Mouse (Mus musculus) skeletal muscle tissue, adult 2 months (tissue): ENCODE measurements around the gene Sult1d1.
"Not testable (repeated sequence)": the region's sequence is repeated elsewhere in the genome, so short reads cannot be mapped to it uniquely, and the experiment has no call there.

Experiments
- DNase-seq: peaks from one replicate; pipeline ENCODE4 v3.0.0-alpha.2; 2012; ENCODE audit warnings: low read depth, low spot score

Gene Sult1d1

GRCm38 (mm10) chr5:87568845-87569244 lies at the start of gene Sult1d1:
Gene Sult1d1 (minus strand): TSS chr5:87569027.
- DNase-seq, result no peak

DNA sequence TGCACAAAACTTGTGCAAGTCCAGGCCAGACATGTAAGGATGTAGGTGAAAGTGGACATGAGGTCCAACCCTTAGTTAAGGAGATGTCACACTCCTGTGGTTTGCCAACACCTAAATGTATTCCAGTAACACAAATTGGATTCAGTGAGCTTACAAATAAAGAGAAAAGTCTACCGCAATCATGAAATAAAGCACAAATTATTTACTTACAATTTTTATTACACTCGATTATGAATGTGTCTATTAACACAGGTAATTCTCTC lies 46.2 kb upstream of the Sult1d1 start:
- no peak for DNase-seq

DNA sequence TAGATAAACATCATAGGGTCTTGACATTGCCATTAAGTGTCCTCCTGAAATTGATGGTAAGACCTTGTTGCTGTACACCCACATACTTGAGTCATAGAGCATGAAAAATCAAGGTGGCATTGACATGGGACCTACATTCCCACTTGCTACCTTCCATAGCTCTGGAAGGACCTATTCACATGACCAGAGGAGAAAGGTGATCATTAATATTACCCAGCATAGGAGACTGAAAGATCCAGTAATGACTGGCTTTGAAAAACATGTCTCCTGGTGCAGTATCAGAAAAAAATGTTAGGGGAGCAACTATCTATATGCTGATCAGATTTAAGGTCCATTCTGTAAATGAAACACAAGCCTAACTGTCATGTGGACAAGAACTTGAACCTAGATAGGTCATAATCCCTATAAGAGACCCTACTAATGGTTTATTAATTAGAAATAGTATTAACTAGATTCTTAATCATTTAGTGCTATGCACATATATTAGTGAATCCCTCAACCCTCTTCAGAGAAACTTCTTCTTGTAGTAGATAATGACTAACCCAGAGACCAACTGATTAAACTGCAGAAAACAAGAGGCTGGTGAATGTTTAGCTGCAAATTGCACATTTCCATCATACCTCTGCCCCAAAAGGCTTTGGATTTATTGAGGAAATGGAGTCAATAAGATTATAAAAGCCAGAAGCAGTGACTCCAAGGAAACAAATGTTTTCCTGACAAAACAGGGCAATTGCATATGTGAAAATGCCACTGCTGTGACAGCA lies 45.7 kb upstream of the Sult1d1 start:
- DNase-seq, result no peak

- DNase-seq, result no peak
These were observed 32.2 kb upstream of the Sult1d1 start for GRCm38 (mm10) chr5:87601018-87601417.

GRCm38 (mm10) chr5:87597891-87598290 lies 29.1 kb upstream of the Sult1d1 start:
- peak; percentile 27 for DNase-seq

- no peak for DNase-seq
These were observed 22.7 kb upstream of the Sult1d1 start, which contains the start of gene Sult1e1 for GRCm38 (mm10) chr5:87591494-87591893. Gene Sult1e1 (minus strand): TSS chr5:87591594.

- no peak for DNase-seq
These were observed 21.1 kb upstream of the Sult1d1 start for GRCm38 (mm10) chr5:87589916-87590315.

DNA sequence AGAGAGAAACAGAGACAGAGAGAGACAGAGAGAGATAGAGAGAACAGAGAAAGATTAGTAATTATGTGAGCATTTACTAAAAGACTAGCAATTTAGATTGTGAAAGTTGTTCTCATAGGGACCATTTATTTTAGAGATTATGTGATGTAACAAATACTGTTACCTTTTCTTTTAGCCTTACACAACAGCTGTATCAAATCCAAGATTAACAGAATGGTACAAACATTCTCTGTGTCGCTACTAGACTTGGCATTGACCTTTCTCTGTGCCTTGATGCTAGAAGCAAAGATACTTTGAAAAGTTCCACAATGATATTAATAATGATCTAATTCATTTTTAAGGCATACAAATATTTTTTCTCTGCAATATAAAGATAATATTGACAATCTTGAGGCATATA lies 11.6 kb upstream of the Sult1d1 start:
- DNase-seq, result no peak

DNA sequence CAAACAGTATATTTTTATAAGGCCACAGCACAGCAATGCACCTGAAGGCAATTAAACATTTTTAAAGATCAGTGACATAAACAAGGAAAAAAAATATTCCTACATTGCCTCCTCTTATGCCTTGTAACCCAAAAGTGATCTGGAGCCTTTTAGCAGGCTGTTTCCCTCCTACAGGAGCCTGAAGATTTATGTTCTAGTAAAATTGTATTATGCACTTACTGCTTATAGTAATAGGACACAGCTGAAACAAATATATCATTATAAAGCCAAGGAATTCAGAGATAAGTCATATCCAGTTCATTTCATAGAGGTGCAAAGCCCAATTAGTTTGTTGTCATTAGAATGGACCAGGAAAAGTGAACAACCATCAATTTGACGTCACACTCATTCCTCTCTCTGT lies 5.3 kb upstream of the Sult1d1 start:
- DNase-seq, result no peak

DNA sequence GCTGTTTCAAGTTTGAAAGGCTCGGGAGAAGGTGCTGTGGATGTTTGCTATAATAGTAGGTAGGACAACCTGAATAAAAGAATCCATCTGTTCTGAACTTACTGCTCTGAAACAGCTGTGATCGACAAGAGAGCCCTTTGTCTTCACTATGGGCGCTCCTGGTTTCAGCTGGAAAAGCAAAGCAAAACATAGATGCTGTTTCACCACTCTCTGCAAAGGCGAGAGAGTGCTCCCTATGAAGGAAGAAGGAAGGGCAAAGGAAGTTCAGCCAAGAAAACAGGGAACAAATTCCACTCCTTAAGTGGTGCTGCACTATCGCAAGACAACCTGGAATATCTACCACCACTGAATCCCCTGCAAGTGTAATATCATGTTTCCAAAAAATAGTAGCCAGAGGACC lies 4.7 kb upstream of the Sult1d1 start:
- DNase-seq, result peak; percentile 4

DNA sequence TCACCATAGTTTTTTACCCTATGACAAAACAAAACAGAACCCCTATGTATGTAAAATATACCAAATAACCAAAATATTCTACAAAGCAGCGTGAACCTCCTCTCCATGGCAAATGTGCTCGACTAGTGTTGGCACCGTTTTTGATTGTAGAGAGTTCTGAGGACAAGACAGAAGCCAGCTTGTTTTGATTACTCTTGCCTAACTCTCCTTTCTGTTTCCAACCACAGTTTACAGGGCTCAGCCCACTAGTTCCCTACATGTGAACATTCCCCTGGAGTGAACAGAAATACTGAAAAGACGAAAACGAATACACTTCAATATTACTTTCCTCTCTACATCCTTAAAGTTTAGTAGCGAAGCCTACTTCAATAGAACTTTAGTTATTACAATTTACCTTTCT lies 4.0 kb upstream of the Sult1d1 start:
- DNase-seq, result peak; percentile 10

- no peak for DNase-seq
These were observed 1.5 kb downstream of the Sult1d1 start for GRCm38 (mm10) chr5:87567306-87567705.

DNA sequence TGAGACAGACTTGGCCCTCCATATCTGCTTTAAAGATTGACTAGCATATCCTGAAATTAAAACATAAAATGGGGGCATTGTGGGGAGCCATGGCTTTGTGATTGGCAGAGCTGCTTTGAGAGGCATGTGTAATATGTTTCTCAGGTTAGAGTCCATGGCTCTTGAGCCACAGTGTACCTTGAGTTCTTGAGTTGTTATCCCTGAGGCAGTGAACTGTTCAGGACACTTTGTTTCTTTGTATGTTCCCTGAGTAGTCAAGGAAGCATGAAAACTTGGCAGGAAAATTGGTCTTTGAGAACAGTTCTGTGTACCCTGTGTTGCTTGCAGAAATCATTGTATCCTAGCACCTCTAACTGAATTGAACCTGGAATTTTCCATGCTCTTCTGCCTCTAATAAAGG lies 5.9 kb downstream of the Sult1d1 start:
- no peak for DNase-seq

DNA sequence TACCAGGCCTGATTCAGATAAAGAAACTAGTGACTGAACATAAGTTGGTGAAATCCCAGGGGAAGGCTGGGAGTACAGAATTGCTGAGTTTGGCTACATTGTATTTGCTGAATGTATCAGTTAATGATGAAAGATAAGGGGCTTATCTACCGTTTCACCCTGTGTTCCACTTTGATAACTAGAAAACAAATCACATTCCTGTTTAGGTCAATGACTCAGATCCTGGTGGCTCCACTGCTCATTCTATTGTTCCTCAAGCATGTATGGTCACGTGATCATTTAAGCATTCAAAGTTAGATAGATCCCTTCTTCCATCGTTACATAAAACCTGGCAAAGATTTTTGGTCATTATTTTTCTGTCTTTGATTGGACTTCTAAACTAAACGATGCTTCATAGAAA lies 6.3 kb downstream of the Sult1d1 start:
- no peak for DNase-seq

DNA sequence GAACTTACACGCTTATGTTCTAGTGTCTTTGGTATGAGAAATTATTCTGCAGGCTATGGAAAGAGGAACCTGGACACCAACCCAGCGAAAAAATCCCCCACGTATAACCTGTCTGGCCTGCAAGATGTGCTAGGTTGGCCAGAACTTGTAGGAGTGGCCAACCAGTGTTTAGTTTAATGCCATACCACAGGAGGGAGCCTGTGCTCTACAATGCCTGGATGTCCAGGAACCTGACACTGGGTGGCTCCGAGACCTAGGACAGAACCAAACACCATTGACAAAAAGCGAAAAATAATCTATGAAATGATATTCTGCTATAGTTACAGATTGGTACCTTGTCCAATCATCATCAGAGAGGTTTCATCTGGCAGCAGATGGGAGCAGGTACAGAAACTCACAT lies 8.7 kb downstream of the Sult1d1 start:
- no peak for DNase-seq

DNA sequence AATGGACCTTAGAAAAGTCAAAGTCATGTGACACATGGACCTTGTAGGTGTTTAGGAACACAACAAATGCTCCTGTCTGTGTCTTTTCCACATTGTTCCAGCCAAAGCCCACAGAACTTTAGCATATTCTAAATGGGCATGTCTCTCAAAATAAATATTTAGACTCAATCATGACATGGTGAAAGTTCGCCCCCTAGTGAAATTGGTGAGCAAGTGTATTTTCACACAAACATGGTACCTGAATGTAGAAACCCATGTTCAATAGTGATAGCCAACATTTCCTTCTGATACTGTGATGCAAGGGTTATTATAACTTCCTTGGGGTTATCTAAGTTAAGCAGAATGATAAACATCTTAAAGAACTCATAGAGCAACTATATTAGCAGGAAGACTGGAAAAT lies 17.9 kb downstream of the Sult1d1 start:
- no peak for DNase-seq

DNA sequence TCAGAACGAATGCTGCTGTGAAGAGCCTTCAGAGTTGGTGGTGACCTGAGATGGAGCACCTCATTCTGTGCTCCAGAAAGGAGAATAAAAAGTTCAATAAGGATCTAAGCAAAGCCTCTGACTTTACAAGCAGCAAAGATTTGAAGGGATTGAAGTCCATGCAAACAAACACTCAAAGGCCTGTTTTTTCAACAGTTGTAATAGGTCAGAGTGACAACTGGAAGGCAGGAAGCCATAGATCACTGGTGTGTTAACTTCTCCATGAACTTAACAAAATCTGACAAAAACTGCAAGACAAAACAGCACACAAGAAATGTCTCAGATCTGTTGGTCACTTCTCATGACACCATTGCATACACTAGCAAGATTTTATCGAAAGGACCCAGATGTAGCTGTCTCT lies 30.7 kb downstream of the Sult1d1 start, which contains the start of gene Sult1b1:
Gene Sult1b1, minus strand, starts transcription at position 85 of the 400 bp plus-strand sequence.
- no peak for DNase-seq

DNA sequence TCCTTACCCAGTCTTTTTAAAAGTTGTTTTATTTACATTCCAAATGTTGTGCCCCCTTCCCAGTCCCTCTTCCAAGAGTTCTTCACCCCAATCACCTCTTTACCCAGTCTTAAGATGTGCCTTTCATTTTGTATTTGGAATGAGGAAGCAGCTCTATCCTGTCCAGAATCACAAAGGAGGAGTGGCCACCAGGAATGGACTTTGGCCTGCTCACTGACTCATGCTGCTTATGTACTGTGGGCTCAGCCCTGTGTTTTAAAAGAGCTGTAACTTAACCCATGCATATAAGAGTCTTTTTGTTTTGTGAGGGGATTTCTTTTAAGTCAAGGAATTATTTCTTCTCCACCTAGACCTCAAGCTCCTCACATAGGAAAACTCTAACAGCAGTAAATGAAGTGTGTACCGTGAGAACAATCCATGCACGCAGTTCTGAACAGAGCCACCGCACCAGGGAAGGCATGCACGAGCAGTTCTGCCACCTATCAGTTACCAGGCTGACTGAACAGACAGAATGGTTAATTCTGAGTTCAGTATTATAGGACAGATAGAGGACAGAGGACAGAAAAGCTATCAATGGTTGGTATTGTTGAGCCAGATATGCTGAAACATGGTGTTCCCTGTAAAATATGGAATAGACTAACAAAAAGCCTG lies 32.7 kb downstream of the Sult1d1 start:
- DNase-seq, result no peak

DNA sequence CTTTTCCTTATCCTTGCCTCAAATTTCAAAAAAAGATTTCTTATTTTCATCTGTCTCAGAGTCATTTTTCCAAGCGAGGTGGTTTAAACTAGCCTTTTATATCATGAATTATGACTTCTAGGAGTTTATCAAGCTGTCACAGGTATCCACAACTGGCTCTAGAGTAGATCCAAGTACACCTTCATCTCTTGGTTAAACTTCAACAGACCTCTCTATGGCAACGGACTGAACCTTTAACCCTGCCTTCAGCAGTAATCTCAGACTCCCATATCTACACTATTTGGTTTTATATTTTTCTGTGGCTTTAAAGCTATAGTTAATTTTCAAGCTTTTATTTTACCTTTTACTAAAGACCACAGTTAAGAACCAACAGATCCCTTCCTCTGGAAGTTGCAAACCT lies 36.5 kb downstream of the Sult1d1 start:
- no peak for DNase-seq

DNA sequence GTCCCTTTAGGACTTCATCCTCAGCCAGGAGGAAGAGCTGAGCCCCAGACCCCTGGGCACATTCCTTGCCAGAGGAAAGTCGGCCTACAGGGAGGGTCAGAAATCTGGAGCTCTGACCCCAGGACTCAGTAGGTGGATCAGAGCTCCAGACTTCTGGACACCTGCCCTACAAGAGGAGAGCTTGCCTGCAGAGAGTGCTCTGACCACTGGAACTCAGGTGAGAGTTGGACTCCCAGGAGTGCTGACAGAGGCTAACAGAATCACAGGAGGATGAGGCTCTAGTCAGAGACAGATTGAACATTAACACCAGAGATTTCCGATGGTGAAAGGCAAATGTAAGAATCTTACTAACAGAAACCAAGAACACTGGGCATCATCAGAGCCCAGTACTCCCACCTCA lies 45.3 kb downstream of the Sult1d1 start:
- not testable (repeated sequence) for DNase-seq

DNA sequence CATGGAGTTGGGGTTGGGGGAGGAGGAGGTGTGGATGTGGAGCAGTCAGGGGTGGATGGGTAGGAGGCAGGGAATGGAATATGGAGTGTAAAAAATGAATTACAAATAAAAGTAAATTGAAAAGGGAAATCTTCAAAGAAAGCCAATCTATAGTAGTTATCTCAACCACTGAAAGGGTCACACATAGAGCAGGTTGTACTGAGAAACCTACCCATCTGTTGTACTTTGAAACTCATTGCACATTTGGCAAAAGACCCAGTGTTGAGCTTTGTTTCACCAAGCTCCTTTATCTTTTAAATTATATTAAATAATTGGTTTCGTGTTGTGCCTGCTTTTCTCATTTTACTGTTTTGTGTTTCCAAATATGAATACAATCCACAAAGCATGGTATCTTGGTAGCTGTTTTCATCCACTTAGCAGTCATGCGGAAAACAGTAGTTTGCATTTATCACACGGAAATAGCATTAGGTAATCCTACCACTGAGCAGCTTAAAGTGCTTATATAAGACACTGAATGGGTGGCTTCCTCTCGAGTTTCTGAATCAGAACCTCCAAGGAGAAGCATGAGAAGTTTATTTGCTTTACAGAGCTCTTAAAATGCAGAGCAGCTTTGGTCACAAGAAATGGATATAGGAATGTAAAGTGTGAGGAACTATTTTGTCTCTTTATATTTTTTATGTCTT lies 62.9 kb downstream of the Sult1d1 start:
- no peak for DNase-seq
